Mouse (Mus musculus): Measurements from ENCODE around the gene Fry. TPM values are rescaled to one million over a fixed set of nuclear protein-coding genes. Genes with fewer than 3 reads are reported as not detected.
"Not testable (repeated sequence)": the region's sequence is repeated elsewhere in the genome, so short reads cannot be mapped to it uniquely, and the experiment has no call there.

The Fry gene
- total RNA-seq, 2 experiments from 2014 or later, result 195 to 242 TPM

- DNase-seq (ENCODE audit: extremely low spot score in 1 of 2, low spot score in 1 of 2), result no peak
Observed at GRCm38 (mm10) chr5:150485198-150485597, 366.8 kb downstream of the Fry start.

GRCm38 (mm10) chr5:150490285-150490684 lies 371.8 kb downstream of the Fry start:
- no peak for DNase-seq (ENCODE audit: extremely low spot score in 1 of 2, low spot score in 1 of 2)

GRCm38 (mm10) chr5:150490821-150491220 lies 372.4 kb downstream of the Fry start:
- DNase-seq (ENCODE audit: extremely low spot score in 1 of 2, low spot score in 1 of 2), result no peak

GRCm38 (mm10) chr5:150491573-150492173 lies 373.2 kb downstream of the Fry start:
- DNase-seq (ENCODE audit: extremely low spot score in 1 of 2, low spot score in 1 of 2), result not testable (repeated sequence)

GRCm38 (mm10) chr5:150495792-150496191 lies 377.3 kb downstream of the Fry start:
- peak in 1 of 2 experiments; percentile 47 for DNase-seq (ENCODE audit: extremely low spot score in 1 of 2, low spot score in 1 of 2)

- DNase-seq (ENCODE audit: extremely low spot score in 1 of 2, low spot score in 1 of 2), result no peak
Observed at GRCm38 (mm10) chr5:150510451-150511225, 392.2 kb downstream of the Fry start.

GRCm38 (mm10) chr5:150513264-150513663 lies 394.8 kb downstream of the Fry start:
- DNase-seq (ENCODE audit: extremely low spot score in 1 of 2, low spot score in 1 of 2), result no peak

- no peak for DNase-seq (ENCODE audit: extremely low spot score in 1 of 2, low spot score in 1 of 2)
Observed at GRCm38 (mm10) chr5:150514027-150514426, 395.6 kb downstream of the Fry start.

GRCm38 (mm10) chr5:150518064-150518463 lies 399.6 kb downstream of the Fry start, which contains the start of gene Zar1l:
TSS of gene Zar1l (minus strand) at chr5:150518164.
- no peak for DNase-seq (ENCODE audit: extremely low spot score in 1 of 2, low spot score in 1 of 2)

GRCm38 (mm10) chr5:150519551-150519950 lies 401.1 kb downstream of the Fry start:
- DNase-seq (ENCODE audit: extremely low spot score in 1 of 2, low spot score in 1 of 2), result no peak

GRCm38 (mm10) chr5:150521937-150522866 lies 403.8 kb downstream of the Fry start, which contains the start of gene Brca2:
TSS of gene Brca2 (plus strand) at chr5:150522630.
- DNase-seq (ENCODE audit: extremely low spot score in 1 of 2, low spot score in 1 of 2), result peak; percentile 92 to 95

- DNase-seq (ENCODE audit: extremely low spot score in 1 of 2, low spot score in 1 of 2), result no peak
Observed at GRCm38 (mm10) chr5:150522867-150523234, 404.4 kb downstream of the Fry start.

GRCm38 (mm10) chr5:150525239-150525638 lies 406.8 kb downstream of the Fry start:
- DNase-seq (ENCODE audit: extremely low spot score in 1 of 2, low spot score in 1 of 2), result no peak

GRCm38 (mm10) chr5:150541302-150541701 lies 422.9 kb downstream of the Fry start:
- DNase-seq (ENCODE audit: extremely low spot score in 1 of 2, low spot score in 1 of 2), result no peak

GRCm38 (mm10) chr5:150543184-150543583 lies 424.7 kb downstream of the Fry start:
- no peak for DNase-seq (ENCODE audit: extremely low spot score in 1 of 2, low spot score in 1 of 2)

Other genes with a start within 250 kb of the Fry start
- gene Rxfp2, start 100.0 kb upstream of the Fry start, total RNA-seq (2021), result not detected

Measured in layer of hippocampus, postnatal 25 days (tissue).